Mouse (Mus musculus) adrenal gland, adult 2 months (tissue): ENCODE results near the gene Igtp. TPM values are rescaled to one million over a fixed set of nuclear protein-coding genes. Genes with fewer than 3 reads are reported as not detected.
"Not testable (repeated sequence)": the region's sequence is repeated elsewhere in the genome, so short reads cannot be mapped to it uniquely, and the experiment has no call there.

Experiments used
- DNase-seq: peaks from one replicate; pipeline ENCODE4 v3.0.0; 2021
- polyA plus RNA-seq: library from polyadenylated mRNA; depleted of rRNA; stranded (reverse); fragments of >200 nt; gene quantifications from 2 replicates; pipeline ENCODE4 v1.2.3, GENCODE M21; 2012
- total RNA-seq, 2 experiments: library from RNA; stranded (reverse); gene quantifications; 2 replicates each; pipeline ENCODE4 v1.2.3; 2021

Gene Igtp
- total and polyA plus RNA-seq, 3 experiments = 10.2 to 22.0 (median 18.2) TPM

DNA sequence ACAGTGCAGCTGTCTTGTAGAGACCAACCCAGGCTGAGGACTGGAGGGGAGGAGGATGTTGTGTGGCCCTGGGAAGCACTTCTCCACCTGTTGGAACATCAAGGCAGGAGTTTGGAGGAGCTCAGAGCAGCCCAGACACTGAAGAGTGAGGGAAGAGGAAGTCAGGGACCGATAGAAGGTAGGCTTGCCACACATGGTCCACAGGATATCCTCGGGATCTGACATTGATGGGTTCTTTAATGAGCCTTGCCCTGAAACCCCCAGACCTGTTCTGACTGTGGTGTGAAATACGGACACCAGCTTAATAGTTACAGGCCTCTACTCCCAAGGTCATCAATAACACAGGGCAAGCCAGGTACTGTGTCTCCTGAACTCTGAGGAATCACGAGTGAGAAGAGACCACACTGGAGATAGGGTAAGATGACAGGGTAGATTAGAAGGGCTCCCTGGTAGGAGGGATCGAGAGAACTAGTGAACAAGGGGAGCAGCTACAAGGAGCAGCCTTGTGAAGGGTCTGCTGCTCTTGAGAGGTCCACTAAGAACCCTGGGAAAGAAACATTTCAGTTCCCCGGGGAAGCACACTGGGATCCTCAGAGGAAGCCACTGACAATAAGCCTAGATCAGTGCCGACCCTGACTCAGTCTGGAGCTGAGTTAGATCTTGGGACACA is 14.5 kb downstream of the Igtp start:
- DNase-seq = no peak

DNA sequence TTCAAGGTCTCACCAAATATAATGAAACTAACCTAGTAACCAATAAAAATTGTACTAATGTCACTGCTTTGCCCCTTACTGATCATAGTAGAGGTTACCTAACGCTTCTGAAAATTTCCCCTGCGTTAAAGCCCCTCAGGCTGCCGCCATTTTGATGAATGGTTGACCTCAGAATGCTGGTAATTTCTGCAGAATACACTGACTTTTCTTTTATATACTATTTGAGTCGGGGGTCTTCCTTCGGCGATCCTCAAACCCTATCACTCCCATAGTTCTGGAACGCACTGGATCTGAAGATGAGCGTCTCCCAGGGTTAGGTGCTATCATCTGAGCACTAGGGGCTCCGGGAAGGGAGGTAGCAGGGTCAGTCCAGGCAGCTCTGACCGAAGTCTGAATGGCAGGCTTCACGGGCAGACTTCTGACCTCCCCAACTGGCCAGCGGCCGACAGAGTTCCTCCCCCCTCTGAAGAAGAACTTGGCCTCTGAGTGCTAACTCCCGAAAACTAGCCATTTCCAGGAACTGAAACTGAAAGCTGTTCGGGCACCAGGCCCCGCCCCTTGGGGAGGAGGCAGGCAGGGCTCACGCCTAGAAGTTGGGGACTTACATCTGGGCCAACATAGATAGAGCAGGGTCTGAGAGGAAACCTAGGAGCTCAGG is 15.2 kb downstream of the Igtp start:
- peak; percentile 94 for DNase-seq

GRCm38 (mm10) chr11:58215049-58215430 is 15.7 kb downstream of the Igtp start:
- DNase-seq = not testable (repeated sequence)

DNA sequence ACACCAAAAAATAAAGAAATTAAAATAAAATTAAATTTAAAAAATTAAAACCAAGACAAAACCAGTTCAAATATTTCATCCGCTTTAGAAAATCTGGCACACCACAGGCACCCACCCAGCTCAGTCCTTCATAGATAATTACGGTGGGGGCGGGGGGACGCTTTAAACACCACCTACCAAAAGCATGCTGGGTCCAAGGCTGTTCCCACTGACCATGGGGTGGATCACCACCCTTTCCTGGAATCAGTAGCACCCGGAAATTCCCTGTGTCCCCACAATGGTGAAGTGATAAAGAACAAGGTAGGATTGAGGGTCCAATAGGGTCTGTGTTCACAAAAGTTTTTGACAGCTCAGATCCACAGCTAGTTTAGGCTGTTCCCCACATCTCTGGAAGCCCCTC is 16.5 kb downstream of the Igtp start:
- DNase-seq = no peak

DNA sequence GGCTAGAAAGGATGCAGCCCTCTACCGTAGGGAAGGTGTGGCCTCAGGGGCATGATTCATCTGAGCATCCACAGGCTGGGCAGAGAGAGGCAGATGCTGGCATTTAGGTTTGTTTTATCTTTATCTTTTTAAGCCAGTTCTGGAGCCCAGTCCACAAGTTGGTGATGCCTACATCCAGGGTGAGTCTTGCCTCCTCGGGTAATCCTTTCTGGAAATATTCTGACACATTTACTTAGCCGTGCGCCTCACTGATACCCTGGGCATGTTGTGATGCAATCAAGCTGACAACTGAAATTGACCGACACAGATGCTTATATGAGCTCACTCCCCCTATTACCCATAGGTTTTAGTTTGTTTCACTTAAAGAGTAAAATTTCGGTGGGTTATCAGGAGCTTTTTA is 17.5 kb downstream of the Igtp start:
- no peak for DNase-seq

- DNase-seq = no peak
Measured at GRCm38 (mm10) chr11:58223751-58224150, 24.4 kb downstream of the Igtp start.

DNA sequence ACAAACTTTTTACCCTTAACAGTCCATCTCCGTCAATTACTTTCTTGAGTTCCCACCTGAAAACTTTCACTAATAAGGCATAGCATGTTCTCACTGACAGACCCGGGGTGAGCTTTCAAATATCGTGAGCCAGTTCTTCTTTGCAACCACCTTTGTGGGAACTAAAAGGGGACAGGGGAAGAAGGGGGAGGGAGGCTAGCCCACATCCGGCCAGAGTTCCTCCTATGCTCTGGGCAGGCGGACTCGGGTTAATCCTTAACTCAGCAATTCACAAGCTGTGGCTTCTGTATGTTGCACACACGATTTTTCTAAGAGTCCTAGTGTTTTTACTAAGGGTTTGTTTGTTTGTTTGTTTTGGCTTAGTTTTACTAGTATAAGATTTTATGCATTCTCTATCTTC is 25.0 kb downstream of the Igtp start:
- DNase-seq = peak; percentile 36

- not testable (repeated sequence) for DNase-seq
Measured at GRCm38 (mm10) chr11:58224872-58225271, 25.5 kb downstream of the Igtp start.

DNA sequence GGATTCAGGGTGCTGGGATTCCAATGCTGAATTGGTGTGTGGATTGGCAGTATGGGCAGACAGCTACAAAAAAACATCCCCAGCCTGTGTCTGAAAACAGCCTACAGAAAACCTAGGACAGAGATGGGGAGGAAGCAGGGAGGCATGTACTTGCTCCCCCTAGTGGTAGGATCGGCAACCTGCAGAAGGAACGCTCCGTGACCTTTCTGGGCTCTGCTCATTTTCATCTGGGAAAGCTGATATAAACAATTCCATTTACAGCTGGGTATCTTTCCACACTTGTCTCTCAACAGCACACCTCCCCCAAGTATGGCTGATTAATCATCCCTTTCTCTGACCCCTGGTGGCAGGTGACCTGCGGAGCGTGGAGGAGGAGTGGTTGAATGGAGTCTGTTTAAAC is 26.3 kb downstream of the Igtp start:
- DNase-seq = peak; percentile 79

DNA sequence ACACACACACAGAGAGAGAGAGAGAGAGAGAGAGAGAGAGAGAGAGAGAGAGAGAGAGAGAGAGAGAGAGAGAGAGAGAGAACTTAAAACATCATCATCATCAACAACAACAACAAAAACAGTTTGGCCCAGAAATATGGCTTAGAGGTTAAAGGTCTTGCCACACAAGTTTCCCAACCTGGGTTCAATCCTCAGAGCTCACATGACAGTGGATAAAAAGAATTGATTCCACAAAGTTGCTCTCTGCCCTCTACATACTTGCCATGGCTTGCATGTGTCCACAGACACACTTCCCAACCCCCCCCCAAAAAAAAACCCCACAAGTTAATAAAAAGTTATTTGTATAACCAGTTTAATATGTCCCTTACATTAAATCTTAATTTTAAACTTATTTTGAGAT is 27.1 kb downstream of the Igtp start:
- no peak for DNase-seq

GRCm38 (mm10) chr11:58228021-58228420 is 28.7 kb downstream of the Igtp start:
- not testable (repeated sequence) for DNase-seq

- DNase-seq = no peak
Measured at GRCm38 (mm10) chr11:58230396-58230910, 31.1 kb downstream of the Igtp start.

DNA sequence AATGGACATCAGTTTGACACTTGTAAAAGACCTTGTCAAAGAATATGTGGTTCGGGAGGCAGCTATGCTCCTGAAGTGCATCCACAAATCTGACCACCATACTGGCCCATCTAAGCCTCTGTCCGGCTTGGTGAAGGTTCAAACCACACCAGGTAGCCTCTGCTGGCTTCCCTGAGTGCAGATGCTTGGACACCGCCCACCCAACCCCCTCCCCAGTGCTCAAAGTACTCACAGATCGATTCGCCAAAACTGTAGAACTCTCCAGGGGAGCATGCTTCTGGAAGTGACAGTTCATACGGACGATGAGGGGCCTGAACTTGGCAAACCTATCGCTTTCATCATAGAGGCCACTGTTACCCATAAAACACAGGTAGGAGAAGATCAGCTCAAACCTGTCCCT is 31.8 kb downstream of the Igtp start:
- DNase-seq = no peak

DNA sequence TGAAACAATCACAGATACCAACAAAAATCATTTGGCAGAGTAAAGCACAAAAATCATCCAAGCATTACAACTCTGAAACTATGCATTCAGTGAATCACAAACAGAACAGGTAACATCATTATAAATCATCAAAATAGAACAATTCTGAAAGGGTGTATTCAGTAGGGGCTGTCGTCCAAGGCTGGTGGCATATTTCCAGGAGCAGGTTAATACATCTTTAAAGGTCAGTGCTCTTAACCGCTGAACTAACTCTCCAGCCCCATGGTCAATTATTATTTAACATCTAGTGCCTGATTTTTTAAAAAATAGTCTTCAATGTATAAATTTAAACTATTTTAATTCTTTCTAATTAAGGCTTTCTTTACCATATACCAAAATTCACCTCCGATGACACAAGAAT is 35.2 kb downstream of the Igtp start:
- not testable (repeated sequence) for DNase-seq

- peak; percentile 21 for DNase-seq
Measured at GRCm38 (mm10) chr11:58235152-58235551, 35.8 kb downstream of the Igtp start.

GRCm38 (mm10) chr11:58238840-58239791 is 39.8 kb downstream of the Igtp start:
- peak; percentile 76 for DNase-seq

DNA sequence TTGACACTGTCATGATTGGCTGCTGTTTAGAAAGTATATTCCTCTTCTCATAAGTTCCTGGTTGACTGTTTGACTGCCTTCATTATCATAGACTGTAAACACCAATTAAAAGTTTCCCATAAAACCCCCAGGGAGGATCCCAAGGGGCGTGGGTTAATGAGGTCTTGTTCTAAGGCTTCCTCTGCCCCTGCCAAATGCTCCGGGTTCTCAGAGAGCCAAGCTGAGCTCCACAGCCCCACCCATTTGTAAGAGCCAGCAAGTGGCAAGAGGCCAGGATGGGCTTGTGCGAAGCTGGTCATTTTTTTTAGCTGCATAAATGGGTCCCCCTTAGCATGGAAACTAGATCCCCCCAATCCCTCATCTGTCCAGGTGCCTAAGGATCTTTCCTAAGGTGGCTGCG is 47.9 kb downstream of the Igtp start:
- DNase-seq = no peak

DNA sequence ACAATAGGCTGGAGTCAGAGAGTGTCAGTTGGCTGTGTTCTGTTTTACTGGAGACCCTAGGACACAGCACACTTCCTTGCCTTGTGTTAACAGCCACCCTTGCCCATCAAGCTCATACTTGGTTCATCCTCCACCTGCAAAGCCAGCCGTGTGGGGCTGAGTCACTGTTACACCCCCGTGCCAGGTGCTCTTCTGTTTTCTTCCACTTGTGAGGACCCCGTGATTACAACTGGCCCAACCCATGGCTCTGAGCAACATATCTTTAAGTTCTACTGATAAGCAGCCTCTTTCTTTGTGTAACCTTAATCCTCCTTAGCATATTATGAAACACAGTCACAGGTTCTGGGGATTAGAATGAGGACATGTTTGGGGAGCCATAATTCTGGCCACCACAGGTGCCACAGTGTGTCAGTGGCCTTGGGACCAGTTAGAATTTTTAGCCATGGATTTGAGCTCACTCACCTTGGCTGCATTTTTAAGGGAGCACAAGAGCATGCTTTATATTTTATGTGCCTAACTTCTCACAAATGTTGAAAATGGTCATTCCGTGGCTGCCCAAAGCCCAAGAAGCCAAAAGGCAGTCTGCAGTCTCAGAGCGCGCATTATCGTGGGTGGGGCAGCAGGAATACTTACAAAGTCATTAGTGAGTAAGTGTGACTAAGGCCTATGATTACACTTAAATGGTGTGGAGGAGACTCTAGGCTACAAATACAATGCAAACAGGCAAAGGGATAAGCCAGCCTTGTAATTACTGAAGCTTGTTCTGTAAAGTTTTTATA is 50.0 kb downstream of the Igtp start:
- DNase-seq = no peak

GRCm38 (mm10) chr11:58250550-58250949 is 51.2 kb downstream of the Igtp start:
- no peak for DNase-seq

DNA sequence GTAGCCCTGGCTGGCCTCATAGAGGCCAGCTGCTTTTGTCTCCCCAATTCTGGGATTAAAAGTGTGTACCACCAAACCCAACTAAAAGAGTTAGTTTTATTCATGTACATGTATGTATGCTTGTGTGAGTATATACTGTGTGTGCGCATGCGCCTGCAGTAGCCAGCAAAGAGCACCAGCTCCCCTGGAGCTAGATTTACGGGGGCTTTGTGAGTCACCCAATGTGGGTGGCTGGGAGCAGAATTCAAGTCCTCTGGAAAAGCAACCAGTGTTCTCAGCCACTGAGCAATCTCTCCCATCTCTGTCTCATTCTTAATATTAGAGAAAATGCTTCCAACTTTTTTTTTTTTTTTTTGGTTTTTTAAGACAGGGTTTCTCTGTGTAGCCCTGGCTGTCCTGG is 55.1 kb downstream of the Igtp start:
- DNase-seq = no peak
